In genomic region chr12:118637214-118637613, GRCm38 (mm10) we compare ENCODE assay signal across 31 mouse cellular contexts.
DNase-seq lines count a peak whose midpoint lies in the region; ATAC-seq and TF ChIP-seq lines count a peak whose summit lies in the region.
"Had no signal": no experiment of that assay in that cellular context is flagged by ENCODE, and none has a peak within 500 bp of the region (broad histone marks: within the 10 kb centered on the region; RNA-seq: fewer than 3 reads in every experiment).

No protein-coding gene starts in this region.

- no peak for TF ChIP-seq CTCF in brain, embryonic 14.5 days (IDR thresholded peaks at IDR 0.05; ENCODE audit: borderline replicate concordance, extremely low read depth, insufficient read depth, insufficient read length)
- no peak for TF ChIP-seq CTCF in forebrain, postnatal 0 days (IDR thresholded peaks at IDR 0.05; ENCODE audit: low read depth)
- TF ChIP-seq CTCF in midbrain, postnatal 0 days (IDR thresholded peaks at IDR 0.05), result no peak

- no peak for DNase-seq in hindbrain, embryonic 11.5 days (ENCODE audit: low spot score)
- DNase-seq in brain, embryonic 14.5 days (ENCODE audit: low read depth), result peak; percentile 40
- peak; percentile 14 for DNase-seq in forebrain, postnatal 0 days
- no peak for DNase-seq in midbrain, postnatal 0 days (ENCODE audit: low spot score)
- DNase-seq in spleen, adult 18-20 months, result no peak
- DNase-seq: adrenal gland, postnatal 14 days; cerebellum, adult 18-20 months; cerebellum, postnatal 10 days; gastrocnemius, postnatal 25 days; heart, adult 11 months; kidney, adult 8-10 months; layer of hippocampus, adult 9-11 months; liver, embryonic 13.5 days; lung, adult 2 months; lung, postnatal 10 days; right cerebral cortex, postnatal 14 days; thymus, postnatal 14 days had no signal

- no peaks in the 10 kb centered on the region for H3K9me3 ChIP-seq in hindbrain, embryonic 11.5 days (ENCODE audit: control insufficient read depth, low read length)
- H3K9me3 ChIP-seq in hindbrain, embryonic 16.5 days (ENCODE audit: control insufficient read depth, low read length), result peaks cover 7% of the 10 kb centered on the region
- 0 out of 2 replicates have a peak, but pooled peaks cover 4% of the 10 kb centered on the region for H3K9me3 ChIP-seq in forebrain, postnatal 0 days (ENCODE audit: low read length)
- H3K9me3 ChIP-seq in midbrain, postnatal 0 days (ENCODE audit: low read length), result no peaks in the 10 kb centered on the region
- H3K9me3 ChIP-seq: embryonic facial prominence, embryonic 13.5 days; heart, embryonic 10.5 days; heart, embryonic 15.5 days; limb, embryonic 10.5 days; limb, embryonic 15.5 days; liver, embryonic 13.5 days had no signal

- no peaks in the 10 kb centered on the region for H3K27me3 ChIP-seq in hindbrain, embryonic 11.5 days (ENCODE audit: control insufficient read depth, insufficient read depth, low read length)
- H3K27me3 ChIP-seq in hindbrain, embryonic 16.5 days (replicated peaks; ENCODE audit: control insufficient read depth, insufficient read depth, low read length), result peaks cover 9% of the 10 kb centered on the region; the same call in 1 of the 2 replicates
- no peaks in the 10 kb centered on the region for H3K27me3 ChIP-seq in forebrain, postnatal 0 days (ENCODE audit: insufficient read depth, low read length)
- H3K27me3 ChIP-seq in midbrain, postnatal 0 days (ENCODE audit: insufficient read depth, low read length), result no peaks in the 10 kb centered on the region
- H3K27me3 ChIP-seq: embryonic facial prominence, embryonic 13.5 days; heart, embryonic 15.5 days; limb, embryonic 15.5 days; liver, embryonic 13.5 days; Patski had no signal

- no peak for TF ChIP-seq POLR2A in brain, embryonic 14.5 days (IDR thresholded peaks at IDR 0.05; ENCODE audit: borderline replicate concordance, extremely low read depth, insufficient read depth, insufficient read length, poor library complexity, severe bottlenecking)

- H3K27ac ChIP-seq in hindbrain, embryonic 11.5 days (ENCODE audit: low read depth, low read length), result no peak overlapping the region
- H3K27ac ChIP-seq in hindbrain, embryonic 16.5 days (ENCODE audit: low read depth, low read length), result no peak overlapping the region
- H3K27ac ChIP-seq in forebrain, postnatal 0 days (ENCODE audit: low read depth, low read length), result no peak overlapping the region
- H3K27ac ChIP-seq in midbrain, postnatal 0 days (ENCODE audit: low read depth, low read length), result no peak overlapping the region
- H3K27ac ChIP-seq: embryonic facial prominence, embryonic 13.5 days; heart, embryonic 10.5 days; heart, embryonic 15.5 days; hindbrain, embryonic 12.5 days; kidney, postnatal 0 days; limb, embryonic 10.5 days; limb, embryonic 15.5 days; liver, embryonic 13.5 days; macrophage; midbrain, embryonic 12.5 days; neural tube, embryonic 13.5 days had no signal

- ATAC-seq in hindbrain, embryonic 11.5 days (ENCODE audit: low FRiP score), result 0 out of 2 replicates have a peak, but pooled peaks have one; percentile 19
- ATAC-seq in hindbrain, embryonic 16.5 days, result no peak
- peak; percentile 64 for ATAC-seq in forebrain, postnatal 0 days
- ATAC-seq in midbrain, postnatal 0 days (ENCODE audit: low FRiP score), result 0 out of 2 replicates have a peak, but pooled peaks have one; percentile 47
- no peak for ATAC-seq in monocyte, adult 5-6 weeks (replicated peaks; ENCODE audit: insufficient number of reproducible peaks, low FRiP score, low TSS enrichment, poor library complexity, severe bottlenecking)
- ATAC-seq: intestine, embryonic 16.5 days; Patski had no signal

- no peak overlapping the region for H3K4me2 ChIP-seq in hindbrain, embryonic 11.5 days (replicated peaks; ENCODE audit: low read depth, low read length)
- no peak overlapping the region for H3K4me2 ChIP-seq in hindbrain, embryonic 16.5 days (ENCODE audit: low read length)
- H3K4me2 ChIP-seq in forebrain, postnatal 0 days (ENCODE audit: low read depth), result no peak overlapping the region
- no peak overlapping the region for H3K4me2 ChIP-seq in midbrain, postnatal 0 days (ENCODE audit: low read depth, low read length, poor library complexity, severe bottlenecking)
- H3K4me2 ChIP-seq: embryonic facial prominence, embryonic 13.5 days; heart, embryonic 15.5 days; hindbrain, embryonic 12.5 days; limb, embryonic 15.5 days; liver, embryonic 13.5 days; midbrain, embryonic 12.5 days; neural tube, embryonic 13.5 days had no signal

- H3K9ac ChIP-seq in hindbrain, embryonic 11.5 days (ENCODE audit: low read depth, low read length), result no peak overlapping the region
- no peak overlapping the region for H3K9ac ChIP-seq in hindbrain, embryonic 16.5 days (ENCODE audit: low read depth, low read length)
- no peak overlapping the region for H3K9ac ChIP-seq in forebrain, postnatal 0 days
- H3K9ac ChIP-seq in midbrain, postnatal 0 days (replicated peaks; ENCODE audit: low read length, poor library complexity, severe bottlenecking), result no peak overlapping the region
- H3K9ac ChIP-seq: embryonic facial prominence, embryonic 13.5 days; heart, embryonic 15.5 days; hindbrain, embryonic 12.5 days; limb, embryonic 15.5 days; liver, embryonic 13.5 days; midbrain, embryonic 12.5 days; neural tube, embryonic 13.5 days had no signal

- H3K4me1 ChIP-seq in hindbrain, embryonic 11.5 days (replicated peaks; ENCODE audit: control insufficient read depth, insufficient read depth, low read length), result no peaks in the 10 kb centered on the region
- no peaks in the 10 kb centered on the region for H3K4me1 ChIP-seq in hindbrain, embryonic 16.5 days (ENCODE audit: control insufficient read depth, insufficient read depth, low read depth, low read length)
- H3K4me1 ChIP-seq in forebrain, postnatal 0 days (ENCODE audit: insufficient read depth), result no peaks in the 10 kb centered on the region
- peaks cover 3% of the 10 kb centered on the region; the same call in 1 of the 2 replicates for H3K4me1 ChIP-seq in midbrain, postnatal 0 days (ENCODE audit: insufficient read depth, low read length)
- H3K4me1 ChIP-seq: embryonic facial prominence, embryonic 13.5 days; heart, embryonic 10.5 days; heart, embryonic 15.5 days; hindbrain, embryonic 12.5 days; limb, embryonic 10.5 days; limb, embryonic 15.5 days; liver, embryonic 13.5 days had no signal

- WGBS in hindbrain, embryonic 11.5 days, result 45% methylated on average over 4 of the region's 4 CpGs
- WGBS in hindbrain, embryonic 16.5 days, result 30% methylated on average over 4 of the region's 4 CpGs
- WGBS in forebrain, postnatal 0 days, result 27% methylated on average over 4 of the region's 4 CpGs
- 31% methylated on average over 4 of the region's 4 CpGs for WGBS in midbrain, postnatal 0 days

- no peaks in the 10 kb centered on the region for H3K36me3 ChIP-seq in hindbrain, embryonic 11.5 days (ENCODE audit: control insufficient read depth, insufficient read depth, low read length)
- H3K36me3 ChIP-seq in hindbrain, embryonic 16.5 days (ENCODE audit: control insufficient read depth, insufficient read depth, low read length), result no peaks in the 10 kb centered on the region
- no peaks in the 10 kb centered on the region for H3K36me3 ChIP-seq in forebrain, postnatal 0 days (ENCODE audit: insufficient read depth)
- no peaks in the 10 kb centered on the region for H3K36me3 ChIP-seq in midbrain, postnatal 0 days (ENCODE audit: insufficient read depth, low read length)
- H3K36me3 ChIP-seq: embryonic facial prominence, embryonic 13.5 days; heart, embryonic 10.5 days; heart, embryonic 15.5 days; hindbrain, embryonic 12.5 days; limb, embryonic 10.5 days; limb, embryonic 15.5 days; liver, embryonic 13.5 days; midbrain, embryonic 12.5 days; neural tube, embryonic 13.5 days had no signal

- H3K4me3 ChIP-seq in hindbrain, embryonic 11.5 days (ENCODE audit: low read depth, low read length), result no peak overlapping the region
- no peak overlapping the region for H3K4me3 ChIP-seq in hindbrain, embryonic 16.5 days (ENCODE audit: low read length)
- no peak overlapping the region for H3K4me3 ChIP-seq in forebrain, postnatal 0 days (ENCODE audit: low read depth, low read length)
- H3K4me3 ChIP-seq in midbrain, postnatal 0 days (ENCODE audit: low read depth, low read length), result no peak overlapping the region
- H3K4me3 ChIP-seq: embryonic facial prominence, embryonic 13.5 days; heart, embryonic 10.5 days; heart, embryonic 15.5 days; hindbrain, embryonic 12.5 days; limb, embryonic 10.5 days; limb, embryonic 15.5 days; liver, embryonic 13.5 days; midbrain, embryonic 12.5 days; neural tube, embryonic 13.5 days had no signal

Comparison
In these comparisons a context has a peak if more than half of its experiments do, and no peak if none do; other contexts are left out.
1. ATAC-seq: peak in hindbrain, embryonic 11.5 days (single experiment), forebrain, postnatal 0 days (single experiment) and midbrain, postnatal 0 days (single experiment); none in hindbrain, embryonic 16.5 days (single experiment) and monocyte, adult 5-6 weeks (single experiment).
2. DNase-seq: peak in brain, embryonic 14.5 days (single experiment) and forebrain, postnatal 0 days (single experiment); none in hindbrain, embryonic 11.5 days (single experiment), midbrain, postnatal 0 days (single experiment) and spleen, adult 18-20 months (0 of 2).